Mouse (Mus musculus): Measurements from ENCODE around the gene Fndc9. TPM values are rescaled to one million over a fixed set of nuclear protein-coding genes. Genes with fewer than 3 reads are reported as not detected.

The Fndc9 gene
- polyA plus RNA-seq, 1 experiment from 2014 or later, result 0.45 TPM

GRCm38 (mm10) chr11:46262854-46263253 is 27.5 kb downstream of the Fndc9 start:
- Histone ChIP-seq H3K4me3 (ENCODE audit: low read depth, low read length) (no peak overlapping the region), H3K4me2 (ENCODE audit: low read depth, low read length) (no peak overlapping the region), H3K9ac (ENCODE audit: low read depth, low read length) (no peak overlapping the region), H3K36me3 (ENCODE audit: control insufficient read depth, insufficient read depth, low read length) (no peaks in the 10 kb centered on the region), H3K27me3 (replicated peaks; ENCODE audit: control insufficient read depth, insufficient read depth, low read length) (no peaks in the 10 kb centered on the region), H3K4me1 (ENCODE audit: control insufficient read depth, insufficient read depth, low read length) (no peaks in the 10 kb centered on the region), H3K9me3 (ENCODE audit: control insufficient read depth, low read length) (no peaks in the 10 kb centered on the region), H3K27ac (replicated peaks; ENCODE audit: low read depth, low read length) (no peak overlapping the region)
- DNase-seq (ENCODE audit: low spot score) (no peak), ATAC-seq (ENCODE audit: low read depth) (no peak)
- WGBS, result 68% methylated on average over 3 of the region's 3 CpGs

GRCm38 (mm10) chr11:46263291-46263690 is 28.0 kb downstream of the Fndc9 start:
- Histone ChIP-seq H3K9ac (ENCODE audit: low read depth, low read length) (no peak overlapping the region), H3K36me3 (ENCODE audit: control insufficient read depth, insufficient read depth, low read length) (no peaks in the 10 kb centered on the region), H3K9me3 (ENCODE audit: control insufficient read depth, low read length) (no peaks in the 10 kb centered on the region), H3K4me2 (ENCODE audit: low read depth, low read length) (no peak overlapping the region), H3K4me1 (ENCODE audit: control insufficient read depth, insufficient read depth, low read length) (no peaks in the 10 kb centered on the region), H3K27me3 (replicated peaks; ENCODE audit: control insufficient read depth, insufficient read depth, low read length) (no peaks in the 10 kb centered on the region), H3K4me3 (ENCODE audit: low read depth, low read length) (no peak overlapping the region), H3K27ac (replicated peaks; ENCODE audit: low read depth, low read length) (no peak overlapping the region)
- DNase-seq (ENCODE audit: low spot score) (no peak), ATAC-seq (ENCODE audit: low read depth) (no peak)
- WGBS, result 88% methylated on average over 11 of the region's 11 CpGs

GRCm38 (mm10) chr11:46264584-46264983 is 29.3 kb downstream of the Fndc9 start:
- WGBS, result 76% methylated on average over 3 of the region's 3 CpGs
- Histone ChIP-seq H3K9ac (ENCODE audit: low read depth, low read length) (no peak overlapping the region), H3K27me3 (replicated peaks; ENCODE audit: control insufficient read depth, insufficient read depth, low read length) (no peaks in the 10 kb centered on the region), H3K27ac (replicated peaks; ENCODE audit: low read depth, low read length) (no peak overlapping the region), H3K36me3 (ENCODE audit: control insufficient read depth, insufficient read depth, low read length) (no peaks in the 10 kb centered on the region), H3K4me1 (ENCODE audit: control insufficient read depth, insufficient read depth, low read length) (no peaks in the 10 kb centered on the region), H3K4me3 (ENCODE audit: low read depth, low read length) (no peak overlapping the region), H3K4me2 (ENCODE audit: low read depth, low read length) (no peak overlapping the region), H3K9me3 (ENCODE audit: control insufficient read depth, low read length) (no peaks in the 10 kb centered on the region)
- ATAC-seq (ENCODE audit: low read depth) (no peak), DNase-seq (ENCODE audit: low spot score) (no peak)

- WGBS, result 82% methylated on average over 11 of the region's 11 CpGs
These were observed 29.9 kb downstream of the Fndc9 start for GRCm38 (mm10) chr11:46265031-46265786.

GRCm38 (mm10) chr11:46268991-46269390 is 33.7 kb downstream of the Fndc9 start:
- no peaks in the 10 kb centered on the region for H3K9me3 ChIP-seq (ENCODE audit: control insufficient read depth, low read length)
- no peak overlapping the region for H3K9ac ChIP-seq (ENCODE audit: low read depth, low read length)
- H3K4me2 ChIP-seq (ENCODE audit: low read depth, low read length), result no peak overlapping the region
- DNase-seq (ENCODE audit: low spot score) (peak; percentile 25), ATAC-seq (ENCODE audit: low read depth) (0 out of 2 replicates have a peak, but pooled peaks have one; percentile 22)
- H3K4me1 ChIP-seq (ENCODE audit: control insufficient read depth, insufficient read depth, low read length), result no peaks in the 10 kb centered on the region
- WGBS, result 21% methylated on average over 7 of the region's 7 CpGs
- no peak overlapping the region for H3K4me3 ChIP-seq (ENCODE audit: low read depth, low read length)
- no peaks in the 10 kb centered on the region for H3K36me3 ChIP-seq (ENCODE audit: control insufficient read depth, insufficient read depth, low read length)
- H3K27ac ChIP-seq (replicated peaks; ENCODE audit: low read depth, low read length), result no peak overlapping the region
- no peaks in the 10 kb centered on the region for H3K27me3 ChIP-seq (replicated peaks; ENCODE audit: control insufficient read depth, insufficient read depth, low read length)

More at GRCm38 (mm10) chr11:46265031-46265786, 29.9 kb downstream of the Fndc9 start:
- Histone ChIP-seq H3K9ac (ENCODE audit: low read depth, low read length) (no peak overlapping the region), H3K4me1 (ENCODE audit: control insufficient read depth, insufficient read depth, low read length) (no peaks in the 10 kb centered on the region), H3K27ac (replicated peaks; ENCODE audit: low read depth, low read length) (no peak overlapping the region), H3K9me3 (ENCODE audit: control insufficient read depth, low read length) (no peaks in the 10 kb centered on the region), H3K27me3 (replicated peaks; ENCODE audit: control insufficient read depth, insufficient read depth, low read length) (no peaks in the 10 kb centered on the region), H3K4me2 (ENCODE audit: low read depth, low read length) (no peak overlapping the region), H3K36me3 (ENCODE audit: control insufficient read depth, insufficient read depth, low read length) (no peaks in the 10 kb centered on the region), H3K4me3 (ENCODE audit: low read depth, low read length) (no peak overlapping the region)
- ATAC-seq (ENCODE audit: low read depth) (no peak), DNase-seq (ENCODE audit: low spot score) (no peak)

- no peak overlapping the region for H3K4me3 ChIP-seq (ENCODE audit: low read depth, low read length)
- H3K27ac ChIP-seq (replicated peaks; ENCODE audit: low read depth, low read length), result no peak overlapping the region
- ATAC-seq (ENCODE audit: low read depth) (peak; percentile 28; the same call in 1 of the 2 replicates), DNase-seq (ENCODE audit: low spot score) (no peak)
- H3K36me3 ChIP-seq (ENCODE audit: control insufficient read depth, insufficient read depth, low read length), result no peaks in the 10 kb centered on the region
- WGBS, result 68% methylated on average over 9 of the region's 9 CpGs
- H3K4me1 ChIP-seq (ENCODE audit: control insufficient read depth, insufficient read depth, low read length), result no peaks in the 10 kb centered on the region
- H3K9me3 ChIP-seq (ENCODE audit: control insufficient read depth, low read length), result no peaks in the 10 kb centered on the region
- no peaks in the 10 kb centered on the region for H3K27me3 ChIP-seq (replicated peaks; ENCODE audit: control insufficient read depth, insufficient read depth, low read length)
- H3K4me2 ChIP-seq (ENCODE audit: low read depth, low read length), result no peak overlapping the region
- no peak overlapping the region for H3K9ac ChIP-seq (ENCODE audit: low read depth, low read length)
These were observed 34.1 kb downstream of the Fndc9 start for GRCm38 (mm10) chr11:46269391-46269790.

GRCm38 (mm10) chr11:46269893-46270292 is 34.6 kb downstream of the Fndc9 start:
- H3K9ac ChIP-seq (ENCODE audit: low read depth, low read length), result no peak overlapping the region
- no peaks in the 10 kb centered on the region for H3K9me3 ChIP-seq (ENCODE audit: control insufficient read depth, low read length)
- H3K36me3 ChIP-seq (ENCODE audit: control insufficient read depth, insufficient read depth, low read length), result no peaks in the 10 kb centered on the region
- H3K27me3 ChIP-seq (replicated peaks; ENCODE audit: control insufficient read depth, insufficient read depth, low read length), result no peaks in the 10 kb centered on the region
- no peak overlapping the region for H3K4me2 ChIP-seq (ENCODE audit: low read depth, low read length)
- no peaks in the 10 kb centered on the region for H3K4me1 ChIP-seq (ENCODE audit: control insufficient read depth, insufficient read depth, low read length)
- H3K4me3 ChIP-seq (ENCODE audit: low read depth, low read length), result no peak overlapping the region
- no peak overlapping the region for H3K27ac ChIP-seq (replicated peaks; ENCODE audit: low read depth, low read length)
- no peak for ATAC-seq (ENCODE audit: low read depth)
- no peak for DNase-seq (ENCODE audit: low spot score)
- WGBS, result 60% methylated on average over 3 of the region's 3 CpGs

GRCm38 (mm10) chr11:46272058-46272681 is 36.8 kb downstream of the Fndc9 start:
- no peak overlapping the region for H3K4me2 ChIP-seq (ENCODE audit: low read depth, low read length)
- 55% methylated on average over 8 of the region's 8 CpGs for WGBS
- H3K9ac ChIP-seq (ENCODE audit: low read depth, low read length), result no peak overlapping the region
- DNase-seq (ENCODE audit: low spot score) (no peak), ATAC-seq (ENCODE audit: low read depth) (no peak)
- H3K27ac ChIP-seq (replicated peaks; ENCODE audit: low read depth, low read length), result no peak overlapping the region
- no peaks in the 10 kb centered on the region for H3K4me1 ChIP-seq (ENCODE audit: control insufficient read depth, insufficient read depth, low read length)
- H3K27me3 ChIP-seq (replicated peaks; ENCODE audit: control insufficient read depth, insufficient read depth, low read length), result no peaks in the 10 kb centered on the region
- H3K4me3 ChIP-seq (ENCODE audit: low read depth, low read length), result no peak overlapping the region
- no peaks in the 10 kb centered on the region for H3K9me3 ChIP-seq (ENCODE audit: control insufficient read depth, low read length)
- no peaks in the 10 kb centered on the region for H3K36me3 ChIP-seq (ENCODE audit: control insufficient read depth, insufficient read depth, low read length)

GRCm38 (mm10) chr11:46273969-46274368 is 38.6 kb downstream of the Fndc9 start:
- DNase-seq (ENCODE audit: low spot score), result no peak
- H3K27ac ChIP-seq (replicated peaks; ENCODE audit: low read depth, low read length), result no peak overlapping the region
- H3K4me1 ChIP-seq (ENCODE audit: control insufficient read depth, insufficient read depth, low read length), result no peaks in the 10 kb centered on the region
- H3K27me3 ChIP-seq (replicated peaks; ENCODE audit: control insufficient read depth, insufficient read depth, low read length), result no peaks in the 10 kb centered on the region
- 96% methylated on average over 3 of the region's 3 CpGs for WGBS
- no peak overlapping the region for H3K9ac ChIP-seq (ENCODE audit: low read depth, low read length)
- no peaks in the 10 kb centered on the region for H3K9me3 ChIP-seq (ENCODE audit: control insufficient read depth, low read length)
- no peaks in the 10 kb centered on the region for H3K36me3 ChIP-seq (ENCODE audit: control insufficient read depth, insufficient read depth, low read length)
- no peak overlapping the region for H3K4me2 ChIP-seq (ENCODE audit: low read depth, low read length)
- no peak for ATAC-seq (ENCODE audit: low read depth)
- no peak overlapping the region for H3K4me3 ChIP-seq (ENCODE audit: low read depth, low read length)

All from embryonic facial prominence, embryonic 14.5 days (tissue).